Mouse (Mus musculus): ENCODE data around the gene Matn4.

GRCm38 (mm10) chr2:164442315-164443050 is 37.5 kb upstream of the Matn4 start:
- TF ChIP-seq EP300 (IDR thresholded peaks at IDR 0.05; ENCODE audit: insufficient read depth, low read depth, low read length), result no peak
- no peak for TF ChIP-seq CTCF (IDR thresholded peaks at IDR 0.05)

All from heart, adult 2 months (tissue).